Mouse (Mus musculus): Measurements from ENCODE around the gene Hist2h3b. TPM values are rescaled to one million over a fixed set of nuclear protein-coding genes. Genes with fewer than 3 reads are reported as not detected.
"Not testable (repeated sequence)": the region's sequence is repeated elsewhere in the genome, so short reads cannot be mapped to it uniquely, and the experiment has no call there.

Gene Hist2h3b
- polyA plus RNA-seq, 1 experiment: 10.1 TPM

GRCm38 (mm10) chr3:96273591-96274465 is 5.4 kb downstream of the Hist2h3b start:
- 86% methylated on average over 17 of the region's 17 CpGs for WGBS

GRCm38 (mm10) chr3:96277428-96277799 is 9.0 kb downstream of the Hist2h3b start:
- Histone ChIP-seq H3K27me3 (replicated peaks; ENCODE audit: control insufficient read depth, insufficient read depth, low read length) (no peaks in the 10 kb centered on the region), H3K36me3 (ENCODE audit: control insufficient read depth, insufficient read depth, low read length) (no peaks in the 10 kb centered on the region), H3K4me1 (ENCODE audit: control insufficient read depth, insufficient read depth, low read length) (0 out of 2 replicates have a peak, but pooled peaks cover 3% of the 10 kb centered on the region), H3K27ac (ENCODE audit: insufficient read depth, low read depth, low read length) (no peak overlapping the region), H3K4me3 (ENCODE audit: insufficient read depth, low read depth, low read length) (peak overlapping the region; percentile 22; the same call in 1 of the 2 replicates)
- TF ChIP-seq POLR2A (IDR thresholded peaks at IDR 0.05; ENCODE audit: low read depth, low read length) (no peak), CTCF (conservative IDR thresholded peaks at IDR 0.05; ENCODE audit: insufficient read depth, insufficient read length, low read depth, low read length) (no peak)
- no peak for DNase-seq
- 34% methylated on average over 8 of the region's 8 CpGs for WGBS

More at GRCm38 (mm10) chr3:96273591-96274465, 5.4 kb downstream of the Hist2h3b start:
- H3K4me3 ChIP-seq (ENCODE audit: insufficient read depth, low read depth, low read length): no peak overlapping the region
- H3K27ac ChIP-seq (ENCODE audit: insufficient read depth, low read depth, low read length): no peak overlapping the region
- H3K27me3 ChIP-seq (replicated peaks; ENCODE audit: control insufficient read depth, insufficient read depth, low read length): no peaks in the 10 kb centered on the region
- TF ChIP-seq CTCF (conservative IDR thresholded peaks at IDR 0.05; ENCODE audit: insufficient read depth, insufficient read length, low read depth, low read length) (no peak), POLR2A (IDR thresholded peaks at IDR 0.05; ENCODE audit: low read depth, low read length) (no peak)
- DNase-seq: no peak
- H3K36me3 ChIP-seq (ENCODE audit: control insufficient read depth, insufficient read depth, low read length): no peaks in the 10 kb centered on the region
- H3K4me1 ChIP-seq (ENCODE audit: control insufficient read depth, insufficient read depth, low read length): peaks cover 7% of the 10 kb centered on the region; the same call in 1 of the 2 replicates

GRCm38 (mm10) chr3:96277800-96278624 is 9.6 kb downstream of the Hist2h3b start:
- Histone ChIP-seq H3K36me3 (ENCODE audit: control insufficient read depth, insufficient read depth, low read length) (no peaks in the 10 kb centered on the region), H3K4me1 (ENCODE audit: control insufficient read depth, insufficient read depth, low read length) (0 out of 2 replicates have a peak, but pooled peaks cover 3% of the 10 kb centered on the region), H3K4me3 (ENCODE audit: insufficient read depth, low read depth, low read length) (peak overlapping the region; percentile 52), H3K27ac (ENCODE audit: insufficient read depth, low read depth, low read length) (no peak overlapping the region; the same call in 1 of the 2 replicates), H3K27me3 (replicated peaks; ENCODE audit: control insufficient read depth, insufficient read depth, low read length) (no peaks in the 10 kb centered on the region)
- peak; percentile 85 for DNase-seq
- peak; percentile 79 for TF ChIP-seq CTCF (conservative IDR thresholded peaks at IDR 0.05; ENCODE audit: insufficient read depth, insufficient read length, low read depth, low read length)
- no peak for TF ChIP-seq POLR2A (IDR thresholded peaks at IDR 0.05; ENCODE audit: low read depth, low read length)
- WGBS: 1% methylated on average over 49 of the region's 49 CpGs

GRCm38 (mm10) chr3:96280660-96281059 is 12.2 kb downstream of the Hist2h3b start:
- no peak for DNase-seq
- Histone ChIP-seq H3K36me3 (ENCODE audit: control insufficient read depth, insufficient read depth, low read length) (no peaks in the 10 kb centered on the region), H3K4me1 (ENCODE audit: control insufficient read depth, insufficient read depth, low read length) (0 out of 2 replicates have a peak, but pooled peaks cover 3% of the 10 kb centered on the region), H3K27me3 (replicated peaks; ENCODE audit: control insufficient read depth, insufficient read depth, low read length) (no peaks in the 10 kb centered on the region), H3K4me3 (ENCODE audit: insufficient read depth, low read depth, low read length) (no peak overlapping the region), H3K27ac (ENCODE audit: insufficient read depth, low read depth, low read length) (no peak overlapping the region)
- TF ChIP-seq POLR2A (IDR thresholded peaks at IDR 0.05; ENCODE audit: low read depth, low read length) (no peak), CTCF (conservative IDR thresholded peaks at IDR 0.05; ENCODE audit: insufficient read depth, insufficient read length, low read depth, low read length) (no peak)
- WGBS: 64% methylated on average over 6 of the region's 6 CpGs

GRCm38 (mm10) chr3:96284457-96284856 is 16.0 kb downstream of the Hist2h3b start:
- 16% methylated on average over 4 of the region's 4 CpGs for WGBS
- peak; percentile 41 for DNase-seq
- TF ChIP-seq CTCF (conservative IDR thresholded peaks at IDR 0.05; ENCODE audit: insufficient read depth, insufficient read length, low read depth, low read length) (peak; percentile 34; the same call in 1 of the 2 replicates), POLR2A (IDR thresholded peaks at IDR 0.05; ENCODE audit: low read depth, low read length) (no peak)

GRCm38 (mm10) chr3:96287334-96287733 is 18.9 kb downstream of the Hist2h3b start:
- H3K27me3 ChIP-seq (replicated peaks; ENCODE audit: control insufficient read depth, insufficient read depth, low read length); H3K36me3 ChIP-seq (ENCODE audit: control insufficient read depth, insufficient read depth, low read length); H3K4me3 ChIP-seq (ENCODE audit: insufficient read depth, low read depth, low read length); DNase-seq; H3K27ac ChIP-seq (ENCODE audit: insufficient read depth, low read depth, low read length); H3K4me1 ChIP-seq (ENCODE audit: control insufficient read depth, insufficient read depth, low read length): not testable (repeated sequence)
- TF ChIP-seq CTCF (conservative IDR thresholded peaks at IDR 0.05; ENCODE audit: insufficient read depth, insufficient read length, low read depth, low read length): peak; percentile 64
- WGBS: 87% methylated on average over 11 of the region's 11 CpGs

More at GRCm38 (mm10) chr3:96284457-96284856, 16.0 kb downstream of the Hist2h3b start:
- no peaks in the 10 kb centered on the region for H3K36me3 ChIP-seq (ENCODE audit: control insufficient read depth, insufficient read depth, low read length)
- H3K4me1 ChIP-seq (ENCODE audit: control insufficient read depth, insufficient read depth, low read length): no peaks in the 10 kb centered on the region
- H3K4me3 ChIP-seq (ENCODE audit: insufficient read depth, low read depth, low read length): no peak overlapping the region
- H3K27me3 ChIP-seq (replicated peaks; ENCODE audit: control insufficient read depth, insufficient read depth, low read length): no peaks in the 10 kb centered on the region
- H3K27ac ChIP-seq (ENCODE audit: insufficient read depth, low read depth, low read length): no peak overlapping the region
